Mouse (Mus musculus): Measurements from ENCODE around the gene Gm15557. TPM values are rescaled to one million over a fixed set of nuclear protein-coding genes. Genes with fewer than 3 reads are reported as not detected.
A peak's percentile ranks its signal among the peaks of the same experiment; 100 is the strongest.
"Not testable (repeated sequence)": the region's sequence is repeated elsewhere in the genome, so short reads cannot be mapped to it uniquely, and the experiment has no call there.

Gene Gm15557
- 0.40 and 0.72 TPM in 2 replicates for polyA plus RNA-seq (2016; fragmentation: Nextera tagmentation; extraction: Ambion mirVana)

DNA sequence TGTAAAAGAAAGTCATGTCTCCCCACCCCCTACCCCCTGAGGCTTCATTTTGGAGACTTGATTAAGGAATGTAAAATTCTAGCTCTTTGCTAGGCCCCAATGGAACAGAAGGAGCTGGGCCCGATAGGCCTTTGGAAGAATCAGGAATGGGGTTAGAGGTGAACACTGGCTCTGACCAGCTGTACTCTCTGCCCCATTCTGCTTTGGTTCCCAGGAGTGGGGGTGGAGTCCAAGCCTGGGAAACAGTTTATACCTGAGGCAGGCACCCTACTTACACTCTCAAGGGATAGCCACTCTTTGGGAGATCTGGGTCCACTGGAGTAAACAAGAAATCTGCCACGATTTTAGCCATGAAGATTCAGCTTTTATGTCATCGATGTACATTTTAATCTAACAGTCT is at the start of gene Gm15557:
TSS of gene Gm15557 (plus strand) at position 48 of the 400 bp plus-strand sequence.
- Histone ChIP-seq H3K4me3 (replicated peaks) (0 out of 2 replicates have a peak within 1 kb of the TSS, but pooled peaks have one; percentile 46), H3K9me3 (no peaks in the 10 kb centered on the region), H3K9ac (replicated peaks) (no peak within 1 kb of the TSS), H3K27ac (peak within 1 kb of the TSS; percentile 70; the same call in 1 of the 2 replicates), H3K36me3 (peaks cover 52% of the 10 kb centered on the region), H3K4me2 (peak within 1 kb of the TSS; percentile 64), H3K27me3 (no peaks in the 10 kb centered on the region), H3K4me1 (replicated peaks) (peaks cover 54% of the 10 kb centered on the region)
- WGBS: 85% methylated on average over 3 of the region's 3 CpGs
- no peak for ATAC-seq (ENCODE audit: insufficient number of reproducible peaks, insufficient read depth, low FRiP score, low TSS enrichment, low read depth)

DNA sequence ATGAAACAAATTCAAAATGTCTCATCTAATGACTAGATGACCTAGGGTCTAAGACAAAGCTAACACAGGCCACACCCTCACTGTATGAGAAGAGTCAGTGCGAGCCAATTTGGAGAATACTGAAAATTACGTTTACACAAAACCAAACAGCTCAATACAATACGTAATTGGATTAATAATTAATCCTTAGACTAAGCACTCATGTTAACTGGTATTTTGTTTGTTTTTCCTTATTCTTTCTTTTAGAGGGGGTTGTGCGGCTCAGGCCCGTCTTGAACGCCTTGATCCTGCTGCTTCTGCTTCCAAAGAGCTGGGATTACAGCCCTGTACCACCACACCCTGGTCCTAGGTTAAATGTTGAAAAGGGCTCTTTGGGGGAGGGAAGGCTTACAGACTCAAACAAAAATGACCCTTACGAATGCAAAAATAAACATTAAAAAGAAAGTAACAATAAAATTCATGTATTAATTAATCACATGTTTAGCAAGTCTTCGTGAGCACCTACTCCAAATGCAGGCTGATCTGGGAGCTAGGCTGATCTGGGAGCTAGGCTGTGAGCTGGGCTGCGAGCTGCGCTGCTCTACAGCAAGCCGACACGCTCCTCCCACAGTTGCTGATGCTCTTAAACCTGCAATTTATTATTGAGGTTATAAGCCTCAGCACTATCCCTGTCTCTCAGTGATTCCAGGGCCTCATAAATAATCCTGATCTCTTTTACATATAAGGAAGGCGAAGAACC is 46.1 kb upstream of the Gm15557 start:
- Histone ChIP-seq H3K27ac (no peak overlapping the region), H3K4me2 (no peak overlapping the region), H3K27me3 (no peaks in the 10 kb centered on the region), H3K4me1 (replicated peaks) (no peaks in the 10 kb centered on the region), H3K9ac (replicated peaks) (no peak overlapping the region), H3K9me3 (no peaks in the 10 kb centered on the region), H3K4me3 (replicated peaks) (no peak overlapping the region), H3K36me3 (peaks cover 73% of the 10 kb centered on the region)
- ATAC-seq (ENCODE audit: insufficient number of reproducible peaks, insufficient read depth, low FRiP score, low TSS enrichment, low read depth): no peak
- WGBS: 93% methylated on average over 13 of the region's 13 CpGs

DNA sequence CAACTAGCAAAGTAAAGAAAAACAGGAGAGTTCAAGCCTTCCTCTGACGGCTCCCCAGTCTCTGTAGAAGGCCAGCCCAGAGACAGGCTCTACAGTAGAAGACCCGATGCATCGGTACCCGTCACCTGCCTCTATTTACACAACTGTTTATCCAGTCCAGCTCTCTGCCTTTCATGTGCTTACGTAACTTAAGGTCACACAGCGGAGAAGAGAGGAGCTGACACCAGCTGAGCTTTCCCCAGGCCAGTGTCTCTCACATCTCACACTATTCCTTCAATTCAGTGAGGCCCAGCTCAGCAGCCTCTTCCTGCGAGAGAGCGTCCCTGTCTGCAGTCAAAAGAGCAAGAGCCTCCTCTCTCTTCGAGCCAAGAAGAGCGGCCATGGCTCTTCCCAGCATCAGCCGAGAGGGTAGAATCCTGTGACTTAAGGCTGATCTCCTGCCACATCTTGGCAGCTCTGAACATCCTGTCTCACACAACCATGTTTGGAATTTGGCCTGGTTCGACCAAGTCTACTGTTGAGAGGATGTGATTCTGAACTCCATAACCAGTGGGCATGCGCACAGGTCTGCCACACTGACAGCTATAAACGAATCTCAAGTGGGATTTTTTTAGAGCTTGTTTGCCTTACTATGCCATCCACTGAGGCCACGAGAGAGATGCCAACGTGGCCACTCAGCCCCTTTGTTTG is 45.3 kb upstream of the Gm15557 start:
- H3K4me1 ChIP-seq (replicated peaks): no peaks in the 10 kb centered on the region
- H3K9me3 ChIP-seq: no peaks in the 10 kb centered on the region
- H3K36me3 ChIP-seq: peaks cover 79% of the 10 kb centered on the region
- no peaks in the 10 kb centered on the region for H3K27me3 ChIP-seq
- no peak overlapping the region for H3K4me3 ChIP-seq (replicated peaks)
- no peak overlapping the region for H3K4me2 ChIP-seq
- no peak overlapping the region for H3K9ac ChIP-seq (replicated peaks)
- H3K27ac ChIP-seq: no peak overlapping the region
- ATAC-seq (ENCODE audit: insufficient number of reproducible peaks, insufficient read depth, low FRiP score, low TSS enrichment, low read depth): no peak
- WGBS: 90% methylated on average over 16 of the region's 16 CpGs

DNA sequence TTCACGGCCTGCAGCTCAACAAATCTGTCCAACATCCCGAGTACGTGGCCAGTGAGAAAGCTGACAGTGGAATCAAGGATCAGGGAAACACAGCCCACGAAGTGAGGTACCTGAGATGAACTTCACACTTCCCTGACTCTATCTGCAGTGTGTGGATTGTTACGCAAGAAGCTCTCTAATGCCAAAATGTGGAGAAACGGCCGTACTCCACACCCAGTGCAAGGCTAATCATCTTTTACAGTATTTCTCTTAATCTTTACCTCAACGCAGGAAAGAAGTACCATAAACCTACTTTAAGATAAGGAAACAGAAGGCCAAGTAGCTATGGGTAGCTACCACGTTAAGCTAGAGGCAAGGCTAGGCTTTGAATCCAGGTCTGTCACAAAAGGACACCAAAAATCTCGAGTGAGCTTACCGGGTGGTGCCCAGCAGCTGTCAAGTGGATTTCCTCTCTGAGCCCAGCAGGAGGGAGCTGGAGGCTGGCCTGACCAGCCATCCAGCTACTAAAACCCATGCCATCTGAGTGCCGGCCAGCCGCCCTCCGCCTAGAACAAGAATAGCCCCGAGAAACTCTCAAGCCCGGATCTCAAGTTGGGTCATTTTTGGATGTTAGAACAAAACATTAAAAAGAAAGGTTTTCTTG is 37.4 kb upstream of the Gm15557 start:
- no peak overlapping the region for H3K9ac ChIP-seq (replicated peaks)
- H3K27me3 ChIP-seq: no peaks in the 10 kb centered on the region
- H3K27ac ChIP-seq: no peak overlapping the region
- H3K4me3 ChIP-seq (replicated peaks): no peak overlapping the region
- no peaks in the 10 kb centered on the region for H3K9me3 ChIP-seq
- peaks cover 57% of the 10 kb centered on the region for H3K36me3 ChIP-seq
- H3K4me1 ChIP-seq (replicated peaks): peaks cover 10% of the 10 kb centered on the region
- H3K4me2 ChIP-seq: no peak overlapping the region
- ATAC-seq (ENCODE audit: insufficient number of reproducible peaks, insufficient read depth, low FRiP score, low TSS enrichment, low read depth): no peak
- WGBS: 75% methylated on average over 16 of the region's 16 CpGs

DNA sequence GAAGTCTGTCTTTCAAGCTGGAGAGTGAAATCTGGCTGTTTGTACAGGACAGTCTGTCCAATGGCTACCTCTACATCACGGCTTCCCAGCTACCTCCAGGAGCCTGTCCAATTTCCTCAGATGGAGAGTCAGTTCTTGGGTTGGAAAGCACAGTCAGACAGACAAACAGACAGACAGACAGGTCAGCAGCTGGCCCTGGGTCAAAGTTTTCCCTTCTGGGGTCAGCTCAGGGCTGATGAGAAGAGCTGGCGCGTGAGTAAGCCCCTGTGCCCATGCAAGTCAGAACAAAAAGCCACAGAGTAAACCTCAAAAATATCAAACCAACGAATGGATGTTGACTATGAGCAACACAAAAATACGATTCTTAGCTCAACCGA is 36.9 kb upstream of the Gm15557 start:
- no peaks in the 10 kb centered on the region for H3K27me3 ChIP-seq
- ATAC-seq (ENCODE audit: insufficient number of reproducible peaks, insufficient read depth, low FRiP score, low TSS enrichment, low read depth): no peak
- H3K4me1 ChIP-seq (replicated peaks): peaks cover 10% of the 10 kb centered on the region
- H3K9me3 ChIP-seq: no peaks in the 10 kb centered on the region
- H3K36me3 ChIP-seq: peaks cover 57% of the 10 kb centered on the region
- H3K9ac ChIP-seq (replicated peaks): no peak overlapping the region
- no peak overlapping the region for H3K4me2 ChIP-seq
- no peak overlapping the region for H3K27ac ChIP-seq
- H3K4me3 ChIP-seq (replicated peaks): no peak overlapping the region
- 91% methylated on average over 6 of the region's 6 CpGs for WGBS

DNA sequence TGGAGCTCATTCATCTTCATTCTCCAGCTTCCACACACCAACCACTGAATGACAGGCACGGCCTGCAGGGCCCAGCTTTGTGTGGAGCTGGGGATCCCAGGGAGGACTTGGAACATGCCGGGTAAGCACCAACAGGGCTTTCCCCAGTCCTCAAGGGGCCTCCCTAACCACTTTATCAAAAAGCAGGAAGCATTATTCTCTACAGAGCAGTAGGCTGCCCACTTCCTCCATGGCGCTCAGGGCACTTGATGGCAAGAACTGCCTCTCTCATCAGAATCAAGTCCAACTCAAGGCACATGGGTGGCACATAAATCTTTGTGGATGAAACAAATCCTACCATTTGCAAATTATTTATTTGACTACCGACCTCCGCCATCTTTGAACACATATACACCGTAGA is 25.8 kb upstream of the Gm15557 start:
- Histone ChIP-seq H3K9ac (replicated peaks) (no peak overlapping the region), H3K4me1 (replicated peaks) (no peaks in the 10 kb centered on the region), H3K4me3 (replicated peaks) (no peak overlapping the region), H3K27me3 (no peaks in the 10 kb centered on the region), H3K36me3 (peaks cover 66% of the 10 kb centered on the region), H3K9me3 (no peaks in the 10 kb centered on the region), H3K27ac (no peak overlapping the region), H3K4me2 (no peak overlapping the region)
- WGBS: 94% methylated on average over 6 of the region's 6 CpGs
- ATAC-seq (ENCODE audit: insufficient number of reproducible peaks, insufficient read depth, low FRiP score, low TSS enrichment, low read depth): no peak

DNA sequence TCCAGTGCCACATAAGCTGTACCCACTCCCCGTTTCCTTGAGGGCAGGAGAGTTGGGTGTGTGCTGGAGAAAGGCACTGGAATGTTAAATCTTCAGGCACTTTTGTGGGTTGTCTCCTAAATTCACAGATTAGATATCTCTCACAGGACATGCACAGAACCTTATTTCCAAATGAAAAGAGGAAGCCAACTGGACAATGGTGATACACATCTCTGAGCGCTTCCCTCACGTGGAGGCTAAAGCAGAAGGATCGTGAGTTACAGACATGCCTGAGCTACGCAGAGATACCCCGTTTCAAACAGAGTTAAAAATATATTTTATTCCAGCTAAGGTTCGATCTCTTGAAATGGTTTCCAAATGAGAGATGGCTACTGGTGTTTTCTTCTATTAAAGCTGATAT is 17.4 kb upstream of the Gm15557 start:
- ATAC-seq (ENCODE audit: insufficient number of reproducible peaks, insufficient read depth, low FRiP score, low TSS enrichment, low read depth): no peak
- Histone ChIP-seq H3K36me3 (peaks cover 30% of the 10 kb centered on the region), H3K27ac (no peak overlapping the region), H3K9ac (replicated peaks) (no peak overlapping the region), H3K4me3 (replicated peaks) (no peak overlapping the region), H3K27me3 (no peaks in the 10 kb centered on the region), H3K4me2 (no peak overlapping the region), H3K4me1 (replicated peaks) (no peaks in the 10 kb centered on the region), H3K9me3 (peaks cover 3% of the 10 kb centered on the region; the same call in 1 of the 2 replicates)
- 91% methylated on average over 7 of the region's 7 CpGs for WGBS

DNA sequence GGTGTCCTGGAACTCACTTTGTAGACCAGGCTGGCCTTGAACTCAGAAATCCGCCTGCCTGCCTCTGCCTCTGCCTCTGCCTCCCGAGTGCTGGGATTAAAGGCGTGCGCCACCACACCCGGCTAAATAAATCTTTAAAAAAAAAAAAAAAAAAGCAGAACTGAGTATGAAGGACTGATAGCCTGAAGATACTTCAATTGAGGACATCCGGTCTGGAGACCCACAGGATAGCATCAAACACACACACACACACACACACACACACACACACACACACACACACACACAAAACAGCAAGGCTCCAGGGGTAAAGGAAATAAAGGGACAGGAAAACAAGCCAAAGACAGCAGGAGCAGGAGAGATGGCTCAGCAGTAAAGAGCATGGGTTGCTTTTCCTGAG is 15.3 kb upstream of the Gm15557 start:
- not testable (repeated sequence) for H3K27ac ChIP-seq; H3K27me3 ChIP-seq; H3K9ac ChIP-seq (replicated peaks); H3K4me2 ChIP-seq; H3K9me3 ChIP-seq; ATAC-seq (ENCODE audit: insufficient number of reproducible peaks, insufficient read depth, low FRiP score, low TSS enrichment, low read depth); H3K4me3 ChIP-seq (replicated peaks)
- WGBS: 97% methylated on average over 6 of the region's 6 CpGs
- Histone ChIP-seq H3K36me3 (peaks cover 18% of the 10 kb centered on the region), H3K4me1 (replicated peaks) (peaks cover 12% of the 10 kb centered on the region)

DNA sequence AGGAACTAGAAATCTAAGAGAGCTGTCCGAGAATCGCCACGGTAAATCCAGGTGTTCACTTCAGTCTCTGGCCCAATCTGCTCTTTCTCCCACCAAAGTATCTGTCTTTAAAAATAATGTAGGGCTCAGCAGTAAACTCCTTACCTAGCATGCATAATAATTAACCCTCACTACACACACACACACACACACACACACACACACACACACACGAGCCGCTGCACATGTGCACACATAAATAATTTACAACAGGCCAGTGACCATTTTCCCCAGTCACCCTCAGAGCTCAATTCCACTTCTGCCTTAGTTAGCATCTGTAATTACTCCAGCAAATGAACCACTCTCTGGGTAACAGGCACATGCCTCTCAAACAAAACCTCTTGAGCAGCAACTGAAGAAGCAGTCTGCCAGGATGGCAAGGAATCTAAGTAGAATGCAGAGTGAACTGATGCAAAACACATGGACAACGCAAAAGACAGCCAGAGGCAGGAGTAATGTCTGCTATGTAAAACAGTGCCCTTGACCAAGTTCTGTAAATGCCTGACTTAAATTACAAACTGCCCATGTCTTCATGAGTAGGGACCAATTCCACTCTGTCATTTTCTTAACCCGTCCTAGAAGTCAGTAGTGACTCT is 11.7 kb upstream of the Gm15557 start:
- Histone ChIP-seq H3K36me3 (peaks cover 8% of the 10 kb centered on the region), H3K4me2 (peak overlapping the region; percentile 80), H3K4me3 (replicated peaks) (peak overlapping the region; percentile 62), H3K9ac (replicated peaks) (peak overlapping the region; percentile 57), H3K27me3 (no peaks in the 10 kb centered on the region), H3K4me1 (replicated peaks) (peaks cover 19% of the 10 kb centered on the region), H3K9me3 (peaks cover 3% of the 10 kb centered on the region; the same call in 1 of the 2 replicates), H3K27ac (peak overlapping the region; percentile 91)
- 59% methylated on average over 7 of the region's 7 CpGs for WGBS
- ATAC-seq (ENCODE audit: insufficient number of reproducible peaks, insufficient read depth, low FRiP score, low TSS enrichment, low read depth): no peak

DNA sequence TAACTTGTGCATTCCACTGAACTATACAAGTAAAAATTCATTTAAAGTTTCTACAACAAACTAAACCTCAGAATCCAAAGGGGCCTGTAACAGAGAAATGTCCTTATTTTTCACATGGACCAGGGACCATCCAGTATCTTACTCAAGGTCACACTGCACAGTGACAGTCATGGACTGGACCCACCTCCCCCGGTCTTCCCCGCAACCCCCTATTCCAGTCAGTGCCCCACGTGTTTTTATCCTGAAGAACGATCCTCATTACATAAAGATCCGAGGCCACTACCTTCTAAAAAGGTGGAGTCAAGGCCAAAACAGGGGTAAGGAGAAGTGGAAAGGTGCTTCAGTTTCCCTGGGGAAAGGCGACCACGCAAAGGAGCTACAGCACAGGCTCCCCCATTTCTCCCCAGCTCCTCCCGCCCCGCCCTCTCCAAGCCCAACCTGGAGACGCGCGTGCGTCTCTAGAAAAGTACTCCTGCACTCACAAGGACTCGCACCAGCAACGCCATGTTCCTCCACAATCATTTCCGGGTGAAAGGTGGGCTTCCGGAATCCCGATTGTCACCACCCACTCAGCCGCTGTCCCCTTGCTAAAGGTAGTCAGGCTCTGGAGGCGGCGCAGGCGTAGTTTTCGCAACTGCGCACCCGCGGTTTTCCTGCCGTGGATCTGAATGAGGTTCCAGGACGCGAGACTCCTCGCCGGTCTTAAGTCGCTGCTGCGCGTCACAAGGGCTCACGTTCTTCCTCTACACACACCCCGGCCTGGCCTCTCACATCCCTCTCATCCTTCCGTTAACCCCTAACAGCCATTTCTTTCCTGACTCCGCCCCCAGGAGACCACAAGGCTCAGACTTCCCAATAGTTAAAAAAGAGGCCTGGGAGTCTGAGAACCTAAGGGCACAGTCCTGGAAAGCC is 10.7 kb upstream of the Gm15557 start, which contains the start of gene Uqcc1:
TSS of gene Uqcc1 (minus strand) at position 780 of the 912 bp plus-strand sequence.
- under 1% methylated on average over 38 of the region's 38 CpGs for WGBS
- H3K9ac ChIP-seq (replicated peaks): peak within 1 kb of the TSS; percentile 57
- H3K4me3 ChIP-seq (replicated peaks): peak within 1 kb of the TSS; percentile 62
- H3K36me3 ChIP-seq: no peaks in the 10 kb centered on the region; the same call in 1 of the 2 replicates
- H3K27ac ChIP-seq: peak within 1 kb of the TSS; percentile 91
- no peaks in the 10 kb centered on the region for H3K27me3 ChIP-seq
- peaks cover 3% of the 10 kb centered on the region; the same call in 1 of the 2 replicates for H3K9me3 ChIP-seq
- H3K4me2 ChIP-seq: peak within 1 kb of the TSS; percentile 80
- peaks cover 19% of the 10 kb centered on the region for H3K4me1 ChIP-seq (replicated peaks)
- peak; percentile 85 for ATAC-seq (ENCODE audit: insufficient number of reproducible peaks, insufficient read depth, low FRiP score, low TSS enrichment, low read depth)
